Mouse (Mus musculus) urinary bladder, adult 2 months (tissue): ENCODE measurements at regions not wholly inside any gene's neighbourhood (a gene's known extent, or its start where the extent isn't known, plus 50 kb on each side); places are given as distances from the start of the nearest gene placed in this dataset.

ENCODE experiments used
- DNase-seq: peaks from one replicate; pipeline ENCODE4 v3.0.0; 2022; ENCODE audit warnings: low spot score

- DNase-seq: no peak
Measured at GRCm38 (mm10) chr12:32273474-32273873, 65.0 kb upstream of the Pik3cg start.

GRCm38 (mm10) chr12:32279861-32280260 is 71.4 kb upstream of the Pik3cg start:
- no peak for DNase-seq

DNA sequence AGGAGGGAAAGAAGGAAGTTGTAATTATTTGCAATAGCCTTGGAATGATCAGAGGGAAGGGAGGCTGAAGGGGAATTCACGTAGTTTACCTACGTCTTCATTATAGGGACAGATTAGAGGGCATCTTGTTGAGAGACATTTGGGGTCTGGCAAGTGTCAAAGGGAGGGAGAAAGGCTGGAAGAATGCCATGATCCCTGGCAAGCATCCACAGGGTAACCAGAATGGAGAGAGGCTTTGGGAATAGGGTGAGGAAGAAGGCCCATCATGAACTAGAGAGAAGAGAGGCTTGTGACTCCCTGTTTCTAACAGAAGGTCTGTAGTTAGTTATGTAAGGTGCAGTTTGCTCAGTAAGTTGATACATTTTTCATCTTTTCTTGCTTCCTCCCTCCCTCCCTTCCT is 71.8 kb upstream of the Pik3cg start:
- no peak for DNase-seq

DNA sequence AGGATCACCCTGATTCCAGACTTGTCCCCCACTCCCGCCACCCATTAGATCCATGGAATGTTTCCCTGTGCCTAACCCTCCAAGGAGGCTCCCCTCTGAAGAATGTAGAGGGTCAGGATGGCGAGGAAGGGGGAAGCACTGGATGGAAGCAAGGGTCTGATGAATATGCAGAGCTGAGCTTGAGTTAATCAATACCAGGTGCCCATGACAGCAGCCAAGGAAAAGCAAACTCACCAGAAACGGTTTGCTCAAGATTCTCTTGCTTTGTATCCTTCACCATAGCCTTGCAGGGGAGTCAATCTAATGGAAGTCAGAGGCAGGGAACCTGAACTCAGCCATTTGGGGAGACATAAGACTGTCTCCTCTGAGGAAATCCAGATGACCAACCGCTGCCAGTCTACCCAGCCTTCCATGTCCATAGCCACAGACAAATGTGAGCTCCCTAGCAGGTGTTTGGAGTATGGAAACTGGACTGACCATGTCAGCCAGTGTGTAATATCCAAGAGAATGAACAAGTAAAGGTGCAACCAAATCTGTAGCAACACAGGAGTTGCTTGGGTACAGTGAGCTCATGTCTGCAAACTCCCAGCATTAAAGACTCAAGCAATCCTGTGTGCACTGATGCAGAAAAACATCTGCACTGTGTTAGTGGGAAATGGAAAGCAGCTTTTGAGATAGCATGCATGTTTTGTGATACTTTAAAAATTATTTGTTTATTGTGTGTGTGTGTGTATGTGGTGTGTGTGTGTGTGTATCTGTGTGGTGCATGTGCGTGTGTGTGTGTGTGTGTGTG is 74.1 kb upstream of the Pik3cg start:
- no peak for DNase-seq

- DNase-seq: no peak
Measured at GRCm38 (mm10) chr12:32285039-32285438, 76.6 kb upstream of the Pik3cg start.

GRCm38 (mm10) chr12:32286652-32287051 is 78.2 kb upstream of the Pik3cg start:
- DNase-seq: no peak

DNA sequence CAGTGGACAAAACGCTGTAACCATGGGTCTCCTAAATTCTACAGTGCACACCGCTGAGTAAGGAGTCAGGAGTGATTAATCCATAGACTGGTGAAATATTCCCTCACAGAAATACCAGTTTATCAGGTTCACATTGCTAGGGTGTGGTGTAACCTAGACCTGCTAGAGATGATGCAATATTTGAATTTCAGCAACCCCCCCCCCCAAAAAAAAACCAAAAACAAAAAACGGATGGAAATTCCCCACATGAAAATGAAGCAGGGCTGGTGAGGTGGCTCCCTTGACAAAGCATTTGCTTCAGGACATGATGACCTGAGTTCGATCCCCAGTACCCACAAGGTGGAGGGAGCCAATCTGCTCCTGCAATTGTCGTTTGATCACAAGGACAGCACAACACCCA is 82.7 kb upstream of the Pik3cg start:
- no peak for DNase-seq

- DNase-seq: peak; percentile 39
Measured at GRCm38 (mm10) chr12:32291962-32292748, 83.7 kb upstream of the Pik3cg start.

- DNase-seq: no peak
Measured at GRCm38 (mm10) chr12:32292749-32293128, 84.3 kb upstream of the Pik3cg start.

GRCm38 (mm10) chr12:32297431-32297830 is 81.1 kb upstream of the Ccdc71l start:
- DNase-seq: no peak

- no peak for DNase-seq
Measured at GRCm38 (mm10) chr12:32299714-32300113, 78.8 kb upstream of the Ccdc71l start.

DNA sequence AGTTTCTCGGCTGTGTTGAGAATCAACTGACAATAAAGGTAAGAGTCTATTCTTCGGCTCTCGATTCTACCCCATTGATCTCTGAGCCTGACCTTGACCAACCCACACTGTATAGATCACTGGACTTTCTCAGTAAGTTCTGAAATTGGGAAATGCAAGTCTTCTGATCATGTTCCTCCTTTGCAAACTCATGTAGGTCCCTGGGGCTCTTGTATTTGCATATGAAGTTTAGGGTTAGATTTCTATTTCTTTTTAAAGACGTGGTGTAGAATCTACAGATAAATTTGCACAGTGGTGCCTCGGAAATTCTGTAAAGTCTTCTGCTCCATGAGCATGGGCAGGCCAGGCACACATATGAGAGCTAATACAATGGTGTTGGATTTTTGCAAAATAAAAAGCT is 72.8 kb upstream of the Ccdc71l start:
- DNase-seq: no peak

GRCm38 (mm10) chr12:32306326-32306725 is 72.2 kb upstream of the Ccdc71l start:
- no peak for DNase-seq

DNA sequence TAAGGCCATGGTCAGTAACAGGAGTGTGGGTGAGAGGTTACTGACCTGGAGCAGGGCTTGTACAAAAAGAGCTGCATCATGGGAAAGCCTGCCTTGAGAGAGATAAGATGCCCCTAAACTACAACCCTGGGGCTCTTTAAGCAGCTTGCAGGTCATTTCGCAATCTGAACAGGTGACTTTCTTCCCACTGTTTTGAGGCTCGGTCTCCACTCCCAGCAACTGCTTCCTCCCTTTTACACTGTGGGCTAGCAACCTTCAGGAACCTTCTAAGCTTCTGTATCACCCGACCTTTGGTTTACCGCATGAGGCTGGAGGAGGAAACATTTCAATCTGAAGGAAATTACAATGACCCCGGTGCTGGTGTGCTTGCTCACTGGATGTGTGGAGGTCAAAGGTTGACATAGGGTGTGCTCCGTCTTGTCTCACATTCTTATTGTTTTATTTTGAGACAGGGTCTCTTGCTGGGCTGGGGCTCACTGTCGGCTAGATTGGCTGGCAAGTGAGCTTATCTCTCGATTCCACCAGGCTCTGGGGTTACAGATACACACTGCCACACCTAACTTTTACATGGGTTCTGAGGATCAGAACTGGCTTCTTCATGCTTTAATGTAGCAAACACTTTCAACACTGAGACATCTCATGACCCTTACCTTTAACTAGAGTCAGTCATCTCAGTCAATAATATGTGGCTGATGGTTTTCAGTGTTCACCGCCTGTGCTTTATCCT is 71.1 kb upstream of the Ccdc71l start:
- DNase-seq: no peak

DNA sequence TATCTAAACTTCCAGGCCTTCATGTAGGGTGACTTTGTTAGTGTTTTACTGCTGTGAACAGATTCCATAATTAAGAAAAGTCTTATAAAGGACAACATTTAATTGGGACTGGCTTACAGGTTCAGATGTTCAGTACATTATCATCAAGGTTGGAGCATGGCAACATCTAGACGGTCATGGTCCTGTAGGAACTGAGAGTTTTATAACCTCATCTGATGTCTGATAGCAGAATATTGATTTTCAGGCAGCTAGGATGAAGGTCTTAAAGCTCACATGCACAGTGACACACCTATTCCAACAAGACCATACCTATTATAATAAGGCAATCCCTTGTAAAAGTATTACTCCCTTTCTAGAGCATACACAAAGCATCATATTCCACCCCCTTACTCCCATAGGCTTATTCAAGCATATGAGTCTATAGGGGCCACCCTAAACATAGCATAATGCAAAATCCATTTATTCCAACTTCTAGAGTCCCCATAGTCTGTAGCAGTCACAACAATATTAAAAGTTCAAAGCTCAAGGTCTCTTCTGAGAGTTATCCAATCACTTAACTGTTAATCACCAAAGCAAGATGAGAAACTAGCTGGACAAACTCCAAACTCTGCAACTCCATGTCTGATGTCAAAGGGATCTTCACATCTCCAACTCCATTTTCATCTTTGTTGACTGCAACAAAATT is 63.3 kb upstream of the Ccdc71l start:
- DNase-seq: no peak
